Mouse (Mus musculus) embryonic facial prominence, embryonic 14.5 days (tissue): ENCODE results near the gene Gdpgp1. TPM values are rescaled to one million over a fixed set of nuclear protein-coding genes. Genes with fewer than 3 reads are reported as not detected.

Experiments used
- ATAC-seq: fragments of 200-750 bp; cut with Nextera tagmentation; 2 replicates; pipeline ENCODE4 v1.8.0; 2017; ENCODE audit warnings: low read depth, moderate number of reproducible peaks, moderate TSS enrichment
- DNase-seq: peaks from one replicate; pipeline ENCODE4 v3.0.0-alpha.2; 2015; ENCODE audit warnings: low spot score
- H3K27ac ChIP-seq: fragments of 300-500 bp; sonication (generic); replicated peaks from 2 replicates; pipeline ENCODE4 v1.5.1; 2014; ENCODE audit warnings: low read depth, mild to moderate bottlenecking, low read length, moderate library complexity
- H3K27me3 ChIP-seq: fragments of 300-500 bp; sonication (generic); replicated peaks from 2 replicates; pipeline ENCODE4 v1.6.1; 2014; ENCODE audit warnings: low read length; ENCODE audit not compliant: control insufficient read depth, insufficient read depth
- H3K36me3 ChIP-seq: fragments of 300-500 bp; sonication (generic); 2 replicates; pipeline ENCODE4 v1.6.1; 2014; ENCODE audit warnings: low read length, mixed read lengths; ENCODE audit not compliant: control insufficient read depth, insufficient read depth
- H3K4me1 ChIP-seq: fragments of 300-500 bp; sonication (generic); 2 replicates; pipeline ENCODE4 v1.6.1; 2014; ENCODE audit warnings: antibody characterized with exemption, low read length; ENCODE audit not compliant: control insufficient read depth, insufficient read depth
- H3K4me2 ChIP-seq: fragments of 300-500 bp; sonication (generic); 2 replicates; pipeline ENCODE4 v1.6.1; 2014; ENCODE audit warnings: low read depth, mild to moderate bottlenecking, low read length, moderate library complexity, mixed read lengths
- H3K4me3 ChIP-seq: fragments of 300-500 bp; sonication (generic); 2 replicates; pipeline ENCODE4 v1.5.1; 2014; ENCODE audit warnings: low read depth, mild to moderate bottlenecking, low read length
- H3K9ac ChIP-seq: fragments of 300-500 bp; sonication (generic); 2 replicates; pipeline ENCODE4 v1.6.1; 2014; ENCODE audit warnings: low read depth, mild to moderate bottlenecking, low read length, moderate library complexity, mixed read lengths
- H3K9me3 ChIP-seq: fragments of 300-500 bp; sonication (generic); 2 replicates; pipeline ENCODE4 v1.6.1; 2016; ENCODE audit warnings: low read length; ENCODE audit not compliant: control insufficient read depth
- WGBS: fragments of 180-500 bp; shearing (Covaris S2); extraction: QIAGEN DNeasy Blood & Tissue Kit; methylation state at CpG from one replicate; pipeline ENCODE4 v1.1.7; 2014; 5-methylcytosine and 5-hydroxymethylcytosine counted together
- polyA plus RNA-seq: library from polyadenylated mRNA; unstranded; fragments of >200 nt; fragmentation: Nextera tagmentation; extraction: Ambion mirVana; gene quantifications from 2 replicates; pipeline ENCODE4 v1.2.1, GENCODE M21; 2014

The Gdpgp1 gene
- polyA plus RNA-seq, 1 experiment from 2014 or later = 2.0 TPM

DNA sequence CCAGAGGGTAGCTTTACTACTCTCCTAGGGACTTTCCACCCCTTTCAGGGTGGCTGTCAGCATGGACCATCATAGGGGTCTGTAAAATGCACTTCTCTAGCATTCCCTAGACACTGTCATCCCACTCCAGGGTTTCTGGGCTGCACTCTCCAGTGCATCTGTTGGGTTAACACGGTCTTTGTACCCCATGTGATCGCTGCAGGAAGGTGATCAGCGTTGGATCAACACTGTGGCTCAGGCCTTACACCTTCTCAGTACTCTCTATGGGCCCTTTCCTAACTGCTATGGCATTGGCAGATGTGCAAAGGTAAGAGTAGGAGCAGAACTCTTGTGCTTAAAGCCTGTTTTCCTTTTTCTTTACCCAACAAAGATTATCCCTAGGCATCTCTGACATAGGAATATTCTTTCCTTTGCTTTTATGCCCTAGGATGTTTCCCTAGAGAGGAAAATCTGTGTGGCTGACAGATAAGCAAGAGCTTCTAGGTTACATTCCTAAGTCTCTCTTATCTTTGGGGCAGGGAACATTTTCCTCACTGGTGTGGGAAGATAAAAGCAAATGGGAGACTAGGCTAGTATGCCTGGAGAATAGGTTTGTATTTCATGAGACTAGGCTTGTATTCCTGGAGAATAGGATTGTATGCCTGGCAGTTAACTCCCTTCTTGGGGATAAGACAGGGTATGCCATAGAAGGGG is 50.7 kb downstream of the Gdpgp1 start:
- DNase-seq (no peak), ATAC-seq (no peak)
- WGBS = 86% methylated on average over 3 of the region's 3 CpGs
- Histone ChIP-seq H3K9ac (no peak overlapping the region), H3K4me1 (no peaks in the 10 kb centered on the region), H3K36me3 (peaks cover 85% of the 10 kb centered on the region), H3K9me3 (no peaks in the 10 kb centered on the region), H3K27ac (no peak overlapping the region), H3K27me3 (no peaks in the 10 kb centered on the region), H3K4me2 (no peak overlapping the region), H3K4me3 (no peak overlapping the region)

DNA sequence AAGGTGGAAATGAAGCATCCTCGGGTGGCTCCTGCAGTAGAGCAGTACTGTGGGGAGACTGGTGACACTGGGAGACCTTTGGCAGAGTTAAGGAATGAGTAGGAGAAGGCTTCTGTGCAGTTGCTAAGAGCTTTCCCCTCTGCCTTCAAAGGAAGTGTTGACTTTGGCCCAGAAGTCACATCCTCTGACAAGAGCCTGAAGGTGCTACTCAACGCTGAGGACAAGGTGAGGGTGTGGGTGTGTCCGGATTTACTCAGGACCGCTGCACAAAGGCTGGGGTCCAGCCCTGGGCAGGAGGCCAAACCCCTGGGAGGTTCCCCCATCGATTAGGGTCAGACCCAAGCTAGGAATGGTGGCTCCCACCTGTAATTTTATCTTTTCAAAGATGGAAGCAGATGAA is 51.7 kb downstream of the Gdpgp1 start:
- no peak overlapping the region for H3K4me2 ChIP-seq
- H3K9ac ChIP-seq = no peak overlapping the region
- ATAC-seq = no peak
- H3K36me3 ChIP-seq = peaks cover 75% of the 10 kb centered on the region
- no peak for DNase-seq
- no peaks in the 10 kb centered on the region for H3K27me3 ChIP-seq
- WGBS = 93% methylated on average over 5 of the region's 5 CpGs
- no peaks in the 10 kb centered on the region for H3K4me1 ChIP-seq
- no peak overlapping the region for H3K27ac ChIP-seq
- H3K4me3 ChIP-seq = no peak overlapping the region
- no peaks in the 10 kb centered on the region for H3K9me3 ChIP-seq

GRCm38 (mm10) chr7:80285725-80286124 is 53.1 kb downstream of the Gdpgp1 start:
- H3K27me3 ChIP-seq = no peaks in the 10 kb centered on the region
- no peak for ATAC-seq

DNA sequence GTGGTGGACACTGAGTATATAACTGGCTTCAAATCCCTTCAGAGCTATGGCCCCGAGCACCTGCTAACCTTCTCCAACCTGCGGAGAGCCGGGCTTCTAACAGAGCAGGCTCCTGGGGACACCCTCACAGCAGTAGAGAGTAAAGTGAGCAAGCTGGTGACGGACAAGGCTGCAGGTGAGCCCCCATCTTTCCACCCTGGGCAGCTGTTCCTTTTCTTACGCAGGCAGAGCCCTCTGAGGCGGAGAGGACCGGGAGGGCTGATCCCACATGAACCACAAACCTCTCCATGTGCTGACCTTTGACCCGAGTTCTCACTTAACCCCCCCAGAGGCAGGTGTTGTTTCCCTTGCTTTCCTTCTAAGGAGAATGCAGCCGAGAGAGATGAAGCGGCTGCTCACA is 55.1 kb downstream of the Gdpgp1 start:
- Histone ChIP-seq H3K4me3 (no peak overlapping the region), H3K9ac (no peak overlapping the region), H3K9me3 (no peaks in the 10 kb centered on the region), H3K27me3 (no peaks in the 10 kb centered on the region), H3K36me3 (peaks cover 55% of the 10 kb centered on the region), H3K4me1 (no peaks in the 10 kb centered on the region), H3K27ac (no peak overlapping the region), H3K4me2 (no peak overlapping the region)
- no peak for ATAC-seq
- no peak for DNase-seq
- 74% methylated on average over 10 of the region's 10 CpGs for whole genome bisulfite sequencing

More at GRCm38 (mm10) chr7:80285725-80286124, 53.1 kb downstream of the Gdpgp1 start:
- 94% methylated on average over 6 of the region's 6 CpGs for WGBS
- Histone ChIP-seq H3K9ac (no peak overlapping the region), H3K36me3 (peaks cover 65% of the 10 kb centered on the region), H3K9me3 (no peaks in the 10 kb centered on the region), H3K4me2 (no peak overlapping the region), H3K27ac (no peak overlapping the region), H3K4me1 (no peaks in the 10 kb centered on the region), H3K4me3 (no peak overlapping the region)
- no peak for DNase-seq

Other genes with a start within 250 kb of the Gdpgp1 start
- 14.2 and 14.3 TPM in 2 replicates for gene Zfp710, start 208.1 kb upstream of the Gdpgp1 start, polyA plus RNA-seq
- gene Idh2, start 117.5 kb upstream of the Gdpgp1 start, polyA plus RNA-seq = 565 and 594 TPM in 2 replicates
- 10.5 and 11.9 TPM in 2 replicates for gene Sema4b, start 46.0 kb upstream of the Gdpgp1 start, polyA plus RNA-seq
- 73.7 and 89.1 TPM in 2 replicates for gene Cib1, start 52 bp upstream of the Gdpgp1 start, polyA plus RNA-seq
- 0.35 and 0.79 TPM in 2 replicates for gene Ttll13, start 13.5 kb downstream of the Gdpgp1 start, polyA plus RNA-seq
- 45.7 and 45.8 TPM in 2 replicates for gene Ngrn, start 28.4 kb downstream of the Gdpgp1 start, polyA plus RNA-seq
- gene Vps33b, start 36.8 kb downstream of the Gdpgp1 start, polyA plus RNA-seq = 7.0 TPM in 2 replicates
- 108 and 118 TPM in 2 replicates for gene Prc1, start 61.6 kb downstream of the Gdpgp1 start, polyA plus RNA-seq
- 6.8 and 8.4 TPM in 2 replicates for gene Rccd1, start 91.6 kb downstream of the Gdpgp1 start, polyA plus RNA-seq
- 34.1 and 39.7 TPM in 2 replicates for gene Unc45a, start 108.1 kb downstream of the Gdpgp1 start, polyA plus RNA-seq
- 19.6 and 22.8 TPM in 2 replicates for gene Hddc3, start 110.2 kb downstream of the Gdpgp1 start, polyA plus RNA-seq
- gene Man2a2, start 138.5 kb downstream of the Gdpgp1 start, polyA plus RNA-seq = 15.7 and 19.3 TPM in 2 replicates
- 14.6 and 15.7 TPM in 2 replicates for gene Fes, start 155.1 kb downstream of the Gdpgp1 start, polyA plus RNA-seq
- 17.2 and 18.4 TPM in 2 replicates for gene Furin, start 172.6 kb downstream of the Gdpgp1 start, polyA plus RNA-seq